ENCODE assay signal across 19 mouse cellular contexts in the genomic region with DNA sequence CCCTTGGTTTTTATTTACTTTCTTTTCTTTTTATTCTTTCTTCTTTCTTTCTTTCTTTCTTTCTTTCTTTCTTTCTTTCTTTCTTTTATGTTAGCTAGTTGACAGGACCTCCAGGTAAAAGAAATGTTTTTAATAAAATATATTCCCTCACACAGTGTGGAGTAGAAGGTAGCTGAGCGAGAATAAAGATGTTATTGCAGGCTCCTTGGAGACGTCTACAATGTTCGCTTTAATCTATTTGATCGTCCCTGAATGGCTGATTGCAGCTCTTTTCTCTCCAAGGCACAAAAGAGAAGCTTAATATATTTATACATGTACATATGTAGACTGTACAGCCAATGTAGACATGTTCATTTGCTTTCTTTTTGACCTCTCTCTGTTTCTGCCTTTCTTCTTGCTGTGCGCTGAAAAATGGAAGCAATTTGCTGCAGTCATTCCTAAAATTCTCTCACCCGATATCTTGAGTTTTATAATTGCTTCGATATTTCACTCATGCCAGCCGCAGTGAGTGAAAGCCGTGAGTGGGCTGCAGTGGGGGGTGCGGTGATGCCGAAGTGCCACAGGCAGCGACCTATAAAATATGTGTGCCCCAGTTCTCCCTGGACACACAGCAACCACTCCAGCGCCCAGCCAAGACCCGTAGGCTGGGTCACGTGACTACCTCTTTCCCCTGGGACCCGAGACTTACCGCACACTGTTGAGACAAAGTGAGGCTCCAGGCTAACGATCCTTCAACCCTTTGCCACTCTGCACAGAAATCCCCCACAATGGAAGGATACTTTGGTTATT.
DNase-seq lines count a peak whose midpoint lies in the region; ATAC-seq lines count a peak whose summit lies in the region.
"Had no signal": no experiment of that assay in that cellular context is flagged by ENCODE, and none has a peak within 500 bp of the region (broad histone marks: within the 10 kb centered on the region; RNA-seq: fewer than 3 reads in every experiment).

No protein-coding gene starts in this region.

- H3K4me1 ChIP-seq in hindbrain, embryonic 14.5 days (replicated peaks; ENCODE audit: control insufficient read depth, insufficient read depth, low read length): no peaks in the 10 kb centered on the region
- no peaks in the 10 kb centered on the region for H3K4me1 ChIP-seq in hindbrain, embryonic 11.5 days (replicated peaks; ENCODE audit: control insufficient read depth, insufficient read depth, low read length)
- H3K4me1 ChIP-seq in neural tube, embryonic 14.5 days (ENCODE audit: control insufficient read depth, insufficient read depth, low read length): no peaks in the 10 kb centered on the region
- H3K4me1 ChIP-seq: embryonic facial prominence, embryonic 15.5 days; limb, embryonic 12.5 days had no signal

- no peaks in the 10 kb centered on the region for H3K36me3 ChIP-seq in hindbrain, embryonic 14.5 days (replicated peaks; ENCODE audit: control insufficient read depth, insufficient read depth)
- no peaks in the 10 kb centered on the region for H3K36me3 ChIP-seq in hindbrain, embryonic 11.5 days (ENCODE audit: control insufficient read depth, insufficient read depth, low read length)
- no peaks in the 10 kb centered on the region for H3K36me3 ChIP-seq in neural tube, embryonic 14.5 days (ENCODE audit: control insufficient read depth, insufficient read depth, low read length)
- H3K36me3 ChIP-seq: embryonic facial prominence, embryonic 15.5 days; limb, embryonic 12.5 days; midbrain, embryonic 12.5 days had no signal

- peak; percentile 46; the same call in 1 of the 2 replicates for ATAC-seq in hindbrain, embryonic 14.5 days (ENCODE audit: low FRiP score)
- ATAC-seq in hindbrain, embryonic 11.5 days (ENCODE audit: low FRiP score): no peak
- ATAC-seq in neural tube, embryonic 14.5 days (ENCODE audit: low read depth): peak; percentile 73; the same call in 1 of the 2 replicates
- ATAC-seq: intestine, postnatal 0 days; liver, postnatal 0 days; lung, postnatal 0 days had no signal

- no peak overlapping the region for H3K27ac ChIP-seq in hindbrain, embryonic 14.5 days
- H3K27ac ChIP-seq in hindbrain, embryonic 11.5 days (ENCODE audit: low read depth, low read length): no peak overlapping the region
- no peak overlapping the region for H3K27ac ChIP-seq in neural tube, embryonic 14.5 days (ENCODE audit: low read depth, low read length)
- H3K27ac ChIP-seq: embryonic facial prominence, embryonic 15.5 days; limb, embryonic 12.5 days; midbrain, embryonic 12.5 days had no signal

- no peak overlapping the region for H3K4me3 ChIP-seq in hindbrain, embryonic 14.5 days (replicated peaks; ENCODE audit: low read length)
- no peak overlapping the region for H3K4me3 ChIP-seq in hindbrain, embryonic 11.5 days (ENCODE audit: low read depth, low read length)
- H3K4me3 ChIP-seq in neural tube, embryonic 14.5 days (ENCODE audit: low read depth, low read length): no peak overlapping the region
- H3K4me3 ChIP-seq: embryonic facial prominence, embryonic 15.5 days; limb, embryonic 12.5 days; midbrain, embryonic 12.5 days had no signal

- DNase-seq in hindbrain, embryonic 14.5 days (ENCODE audit: low spot score): no peak
- no peak for DNase-seq in hindbrain, embryonic 11.5 days (ENCODE audit: low spot score)
- peak; percentile 12 for DNase-seq in testis, postnatal 14 days (ENCODE audit: low spot score)
- DNase-seq in testis, postnatal 10 days (ENCODE audit: low spot score): no peak
- DNase-seq in cerebellum, postnatal 14 days: no peak
- DNase-seq in adrenal gland, postnatal 4 days (ENCODE audit: low spot score in 2 of 2): no peak
- DNase-seq: adrenal gland, postnatal 10 days; cerebellum, adult 8-10 months; kidney, postnatal 25 days; liver, postnatal 0 days; thymus, postnatal 25 days had no signal

- H3K9ac ChIP-seq in hindbrain, embryonic 14.5 days: peak overlapping the region; percentile 14; the same call in 1 of the 2 replicates
- H3K9ac ChIP-seq in hindbrain, embryonic 11.5 days (ENCODE audit: low read depth, low read length): no peak overlapping the region
- no peak overlapping the region for H3K9ac ChIP-seq in neural tube, embryonic 14.5 days (replicated peaks; ENCODE audit: low read depth, low read length)
- H3K9ac ChIP-seq: embryonic facial prominence, embryonic 15.5 days; limb, embryonic 12.5 days; liver, postnatal 0 days; midbrain, embryonic 12.5 days had no signal

- H3K4me2 ChIP-seq in hindbrain, embryonic 14.5 days (replicated peaks): no peak overlapping the region
- H3K4me2 ChIP-seq in hindbrain, embryonic 11.5 days (replicated peaks; ENCODE audit: low read depth, low read length): no peak overlapping the region
- no peak overlapping the region for H3K4me2 ChIP-seq in neural tube, embryonic 14.5 days (ENCODE audit: low read depth, low read length)
- H3K4me2 ChIP-seq: embryonic facial prominence, embryonic 15.5 days; heart, embryonic 11.5 days; limb, embryonic 12.5 days; liver, embryonic 11.5 days; midbrain, embryonic 12.5 days had no signal

- 65% methylated on average over 18 of the region's 18 CpGs for WGBS in hindbrain, embryonic 14.5 days
- WGBS in hindbrain, embryonic 11.5 days: 79% methylated on average over 18 of the region's 18 CpGs
- WGBS in neural tube, embryonic 14.5 days: 72% methylated on average over 18 of the region's 18 CpGs

- no peaks in the 10 kb centered on the region for H3K9me3 ChIP-seq in hindbrain, embryonic 14.5 days (ENCODE audit: control insufficient read depth, low read length)
- H3K9me3 ChIP-seq in hindbrain, embryonic 11.5 days (ENCODE audit: control insufficient read depth, low read length): no peaks in the 10 kb centered on the region
- no peaks in the 10 kb centered on the region for H3K9me3 ChIP-seq in neural tube, embryonic 14.5 days (ENCODE audit: control insufficient read depth, low read length)
- H3K9me3 ChIP-seq: embryonic facial prominence, embryonic 15.5 days; limb, embryonic 12.5 days; midbrain, embryonic 12.5 days had no signal

- no peaks in the 10 kb centered on the region for H3K27me3 ChIP-seq in hindbrain, embryonic 14.5 days (ENCODE audit: control insufficient read depth, insufficient read depth, low read length)
- no peaks in the 10 kb centered on the region for H3K27me3 ChIP-seq in hindbrain, embryonic 11.5 days (ENCODE audit: control insufficient read depth, insufficient read depth, low read length)
- H3K27me3 ChIP-seq in neural tube, embryonic 14.5 days (ENCODE audit: control insufficient read depth, insufficient read depth, low read length): no peaks in the 10 kb centered on the region
- H3K27me3 ChIP-seq: embryonic facial prominence, embryonic 15.5 days; limb, embryonic 12.5 days had no signal
